Mouse (Mus musculus): ENCODE results near the gene Cacna2d2.

The Cacna2d2 gene

DNA sequence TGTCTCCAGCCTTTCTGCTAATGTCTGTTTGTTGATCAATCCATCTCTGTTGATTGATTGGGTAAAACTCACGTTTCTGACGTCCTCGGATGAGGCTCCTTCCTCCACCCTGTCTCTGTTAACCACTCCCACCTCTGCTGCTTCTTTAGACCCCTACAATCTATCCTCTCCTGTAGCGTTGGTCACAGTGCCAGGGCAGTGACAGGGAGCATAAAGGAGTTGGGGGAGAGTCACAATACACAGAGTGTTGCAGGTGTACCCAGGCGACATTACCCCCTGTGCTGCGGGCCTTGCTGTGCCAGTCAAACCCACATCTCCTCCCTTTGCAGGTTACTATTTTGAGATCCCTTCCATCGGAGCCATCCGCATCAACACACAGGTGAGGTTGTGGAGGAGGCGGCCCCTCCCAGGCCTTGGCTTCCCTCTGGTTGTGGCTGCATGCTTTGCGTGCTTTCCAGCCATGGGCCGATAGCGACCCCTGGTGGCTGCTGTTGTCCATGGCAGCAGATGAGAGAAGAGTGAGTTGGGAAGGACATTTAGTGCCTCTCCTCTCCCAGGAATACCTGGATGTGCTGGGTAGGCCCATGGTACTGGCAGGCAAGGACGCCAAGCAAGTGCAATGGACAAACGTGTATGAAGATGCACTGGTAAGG is 115.0 kb downstream of the Cacna2d2 start:
- in situ Hi-C loops (cut with MboI; ENCODE audit: low pct_unique_long_range_greater_than_20kb in 1 of 2, low sequenced_read_pairs in 2 of 2, unreplicated experiment in 1 of 2), result loop anchor here (5.0 kb wide), 2 partner anchors 142 to 157 kb away; no protein-coding TSS in a partner anchor

DNA sequence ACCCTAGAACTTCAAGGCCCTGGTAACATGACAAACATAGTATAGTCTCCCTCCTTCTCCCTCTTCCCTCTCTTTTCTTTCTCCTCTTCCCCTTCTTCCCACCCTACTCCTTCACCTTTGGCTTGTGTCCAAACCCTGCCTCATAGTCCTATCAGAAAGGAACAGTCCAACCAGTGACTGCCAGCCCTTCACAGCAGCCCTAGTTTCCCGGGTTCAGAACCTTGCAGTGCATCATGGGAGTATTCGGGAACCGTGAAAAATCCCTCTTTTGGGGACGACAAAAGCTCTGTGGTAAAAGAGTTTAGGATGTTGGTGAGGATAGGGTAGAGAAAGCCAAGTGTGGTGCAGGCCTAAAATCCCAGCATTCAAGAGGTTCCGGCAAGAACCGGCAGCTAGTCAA is 120.9 kb downstream of the Cacna2d2 start:
- in situ Hi-C loops (cut with MboI; ENCODE audit: low pct_unique_long_range_greater_than_20kb in 1 of 2, low sequenced_read_pairs in 2 of 2, unreplicated experiment in 1 of 2), result no loop called here

DNA sequence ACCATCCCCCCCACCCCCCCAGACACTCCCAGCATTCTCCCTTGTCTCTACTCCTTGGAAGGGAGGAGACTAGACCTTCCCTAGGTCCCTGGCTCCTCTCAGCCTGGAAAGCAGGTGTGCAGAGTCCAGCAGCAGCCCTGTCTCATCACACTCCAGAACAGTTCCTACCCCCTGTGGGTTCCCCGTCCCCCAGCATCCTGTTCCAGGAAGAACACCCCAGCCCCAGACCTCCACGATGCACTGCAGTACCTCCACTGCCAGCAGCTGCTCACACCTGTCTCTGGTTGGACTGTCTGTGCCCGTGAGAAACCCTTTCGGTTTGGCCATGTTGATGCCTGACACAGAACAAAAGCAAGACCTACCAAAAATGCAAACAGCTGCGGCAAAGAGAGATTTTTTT is 121.8 kb downstream of the Cacna2d2 start:
- in situ Hi-C loops (cut with MboI; ENCODE audit: low pct_unique_long_range_greater_than_20kb in 1 of 2, low sequenced_read_pairs in 2 of 2, unreplicated experiment in 1 of 2), result no loop called here

DNA sequence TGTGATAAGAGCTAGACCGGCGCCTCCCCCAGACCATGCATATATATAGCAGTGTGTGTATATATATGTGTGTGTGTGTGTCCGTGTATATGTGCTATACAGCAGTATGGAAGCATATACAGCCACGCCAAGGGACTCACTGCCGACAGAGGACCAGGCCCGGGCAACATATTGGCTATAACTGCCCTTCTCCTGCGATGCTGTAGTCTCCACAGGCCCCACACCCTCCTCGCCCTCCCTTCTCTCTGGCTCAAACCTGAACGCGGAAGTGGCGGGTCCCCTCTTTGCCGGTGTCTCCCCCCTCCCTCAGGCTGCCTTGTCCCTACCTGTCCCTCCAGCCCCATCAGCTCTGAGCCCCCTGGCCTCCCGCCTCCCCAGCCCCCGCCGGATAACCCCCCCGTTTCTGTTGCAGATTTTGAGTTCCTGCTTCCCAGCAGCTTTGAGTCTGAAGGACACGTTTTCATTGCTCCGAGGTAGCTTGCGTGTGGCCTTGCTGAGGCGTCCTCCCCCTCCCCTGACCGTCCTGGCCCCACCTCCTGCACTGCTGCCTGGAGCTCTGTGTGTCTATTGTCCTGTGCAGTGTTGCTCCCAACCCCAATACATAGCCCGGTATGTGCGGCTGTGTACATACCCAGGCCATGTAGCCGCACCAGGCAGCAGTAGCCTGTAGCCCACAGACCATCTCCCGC is 122.4 kb downstream of the Cacna2d2 start:
- in situ Hi-C loops (cut with MboI; ENCODE audit: low pct_unique_long_range_greater_than_20kb in 1 of 2, low sequenced_read_pairs in 2 of 2, unreplicated experiment in 1 of 2), result no loop called here

DNA sequence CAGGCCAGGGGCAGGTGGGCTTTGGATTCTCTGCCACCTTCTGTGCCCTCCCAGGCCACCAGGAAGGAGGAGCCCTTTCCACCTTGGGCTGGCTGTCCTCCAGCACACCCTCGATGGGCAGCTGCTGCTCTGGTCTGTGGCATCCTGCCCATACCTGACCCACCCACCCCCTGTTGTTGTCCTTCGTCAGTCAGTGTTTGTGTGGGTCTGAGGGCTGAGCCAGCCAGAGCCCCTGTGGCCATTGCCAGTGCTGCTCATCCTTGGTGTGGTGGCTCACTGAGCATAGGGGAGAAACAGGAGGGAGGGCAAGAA is 122.9 kb downstream of the Cacna2d2 start:
- in situ Hi-C loops (cut with MboI; ENCODE audit: low pct_unique_long_range_greater_than_20kb in 1 of 2, low sequenced_read_pairs in 2 of 2, unreplicated experiment in 1 of 2), result no loop called here

DNA sequence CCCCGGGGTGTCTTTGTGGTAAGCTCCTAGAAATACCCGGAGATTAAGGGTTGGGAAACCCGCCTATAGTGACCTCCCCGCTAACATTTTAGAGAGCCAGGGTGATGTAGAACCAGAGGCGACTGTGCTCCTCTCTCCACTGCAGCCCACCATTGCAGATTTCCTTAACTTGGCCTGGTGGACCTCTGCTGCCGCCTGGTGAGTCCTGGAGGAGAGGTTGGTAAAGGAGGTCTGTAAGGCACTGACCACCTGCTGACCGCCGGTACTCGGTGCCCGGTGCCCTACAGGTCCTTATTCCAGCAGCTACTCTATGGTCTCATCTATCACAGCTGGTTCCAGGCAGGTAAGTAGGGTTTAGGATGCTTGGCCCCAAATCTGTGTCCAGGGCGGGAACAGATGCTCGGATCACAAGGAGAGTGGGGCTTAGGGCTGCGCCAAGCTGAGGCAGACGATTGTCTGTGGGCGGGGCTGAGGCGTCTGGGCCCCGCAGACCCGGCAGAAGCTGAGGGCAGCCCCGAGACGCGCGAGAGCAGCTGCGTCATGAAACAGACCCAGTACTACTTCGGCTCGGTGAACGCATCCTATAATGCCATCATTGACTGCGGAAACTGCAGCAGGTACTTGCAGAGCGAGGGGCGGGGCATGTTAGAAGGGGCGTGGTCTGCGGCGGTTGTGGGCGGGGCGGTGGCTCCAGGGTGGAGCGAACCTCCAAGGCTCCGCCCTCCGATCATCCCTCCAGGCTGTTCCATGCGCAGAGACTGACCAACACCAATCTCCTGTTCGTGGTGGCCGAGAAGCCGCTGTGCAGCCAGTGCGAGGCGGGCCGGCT is 127.0 kb downstream of the Cacna2d2 start:
- in situ Hi-C loops (cut with MboI; ENCODE audit: low pct_unique_long_range_greater_than_20kb in 1 of 2, low sequenced_read_pairs in 2 of 2, unreplicated experiment in 1 of 2), result no loop called here

DNA sequence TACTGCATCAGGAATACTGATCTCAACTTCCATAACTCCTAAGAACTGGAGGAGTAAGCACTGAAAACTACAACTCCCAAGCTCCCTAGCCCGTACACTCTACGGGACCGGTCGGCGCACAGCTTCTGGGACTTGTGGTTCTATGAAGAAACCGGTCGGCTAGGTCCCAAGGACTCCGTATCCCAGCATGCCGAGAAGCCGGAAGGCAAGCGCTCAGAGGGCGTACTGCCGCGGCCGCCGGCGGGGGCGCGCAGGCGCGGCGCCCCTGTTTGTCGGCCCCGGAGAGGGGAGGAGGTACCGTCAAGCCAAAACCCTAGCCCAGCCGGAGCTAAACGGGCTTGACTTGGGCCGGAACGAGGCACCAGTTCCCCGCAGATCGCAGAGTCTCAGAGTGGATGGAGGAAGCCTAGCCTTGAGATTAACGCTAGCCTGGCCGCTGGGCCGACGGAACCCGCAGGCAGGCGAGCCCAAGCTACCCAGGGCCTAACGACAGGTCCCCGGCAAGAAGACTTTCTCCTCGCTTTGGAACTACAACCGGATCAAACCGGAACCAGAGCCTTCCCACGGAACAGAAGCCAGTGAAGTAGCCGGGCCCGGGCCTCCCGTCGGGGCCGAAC is 134.5 kb downstream of the Cacna2d2 start, which contains the start of gene Tmem115:
Gene Tmem115 (plus strand): TSS at position 155 of the 617 bp plus-strand sequence.
- in situ Hi-C loops (cut with MboI; ENCODE audit: low pct_unique_long_range_greater_than_20kb in 1 of 2, low sequenced_read_pairs in 2 of 2, unreplicated experiment in 1 of 2), result no loop called here

DNA sequence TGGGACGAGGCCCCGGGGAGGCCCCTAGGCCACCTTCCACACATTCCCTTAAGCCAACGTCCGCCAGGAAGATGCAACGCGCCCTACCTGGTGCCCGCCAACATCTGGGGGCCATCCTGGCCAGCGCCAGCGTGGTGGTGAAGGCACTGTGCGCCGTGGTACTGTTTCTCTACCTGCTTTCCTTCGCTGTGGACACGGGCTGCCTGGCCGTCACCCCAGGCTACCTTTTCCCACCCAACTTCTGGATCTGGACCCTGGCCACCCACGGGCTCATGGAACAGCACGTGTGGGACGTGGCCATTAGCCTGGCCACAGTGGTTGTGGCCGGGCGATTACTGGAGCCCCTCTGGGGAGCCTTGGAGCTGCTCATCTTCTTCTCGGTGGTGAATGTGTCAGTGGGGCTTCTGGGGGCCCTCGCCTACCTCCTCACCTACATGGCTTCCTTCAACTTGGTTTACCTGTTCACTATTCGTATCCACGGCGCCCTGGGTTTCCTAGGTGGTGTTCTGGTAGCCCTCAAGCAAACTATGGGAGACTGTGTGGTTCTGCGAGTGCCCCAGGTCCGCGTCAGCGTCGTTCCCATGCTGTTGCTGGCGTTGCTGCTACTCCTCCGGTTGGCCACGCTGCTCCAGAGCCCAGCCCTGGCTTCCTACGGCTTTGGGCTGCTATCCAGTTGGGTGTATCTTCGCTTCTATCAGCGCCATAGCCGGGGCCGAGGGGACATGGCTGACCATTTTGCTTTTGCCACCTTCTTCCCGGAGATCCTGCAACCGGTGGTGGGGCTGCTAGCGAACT is 135.2 kb downstream of the Cacna2d2 start:
- in situ Hi-C loops (cut with MboI; ENCODE audit: low pct_unique_long_range_greater_than_20kb in 1 of 2, low sequenced_read_pairs in 2 of 2, unreplicated experiment in 1 of 2), result no loop called here

DNA sequence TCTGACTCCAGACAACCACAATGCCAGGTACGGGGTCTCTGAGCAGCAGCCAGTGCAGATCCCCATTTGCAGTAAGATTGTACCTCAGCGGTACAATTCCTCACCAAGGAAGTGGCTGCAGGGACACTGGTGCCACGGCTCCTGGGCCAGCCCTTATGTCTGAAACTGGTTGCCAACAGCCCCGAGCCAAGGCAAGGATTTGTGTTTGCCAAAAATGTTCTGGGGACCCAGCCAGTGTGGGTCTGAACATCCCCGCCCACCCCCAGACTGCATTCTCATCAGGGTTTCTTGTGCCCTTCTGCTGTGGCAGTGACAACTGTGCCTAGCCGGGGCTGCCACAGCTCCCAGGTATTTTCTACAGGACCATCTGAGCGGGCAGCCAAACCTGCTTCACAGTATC is 138.8 kb downstream of the Cacna2d2 start:
- in situ Hi-C loops (cut with MboI; ENCODE audit: low pct_unique_long_range_greater_than_20kb in 1 of 2, low sequenced_read_pairs in 2 of 2, unreplicated experiment in 1 of 2), result no loop called here

DNA sequence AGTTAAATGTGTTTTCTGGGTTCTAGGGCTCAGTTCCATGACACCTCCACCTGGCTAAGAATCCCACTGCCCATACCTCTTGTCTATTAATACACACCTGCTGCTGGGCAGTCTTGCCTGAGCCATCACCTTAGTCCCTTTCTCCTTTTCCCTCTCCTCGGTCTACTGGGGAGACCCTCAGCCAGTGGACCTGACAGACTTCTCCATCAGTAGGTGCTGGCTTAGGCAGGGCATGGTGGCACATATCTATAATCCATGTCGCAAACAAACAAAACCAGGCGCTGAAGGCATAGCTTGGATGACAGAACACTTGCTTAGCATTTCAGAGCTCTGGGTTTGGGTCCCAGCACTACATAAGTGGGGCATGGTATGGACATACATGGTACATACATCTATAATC is 139.3 kb downstream of the Cacna2d2 start:
- in situ Hi-C loops (cut with MboI; ENCODE audit: low pct_unique_long_range_greater_than_20kb in 1 of 2, low sequenced_read_pairs in 2 of 2, unreplicated experiment in 1 of 2), result no loop called here

DNA sequence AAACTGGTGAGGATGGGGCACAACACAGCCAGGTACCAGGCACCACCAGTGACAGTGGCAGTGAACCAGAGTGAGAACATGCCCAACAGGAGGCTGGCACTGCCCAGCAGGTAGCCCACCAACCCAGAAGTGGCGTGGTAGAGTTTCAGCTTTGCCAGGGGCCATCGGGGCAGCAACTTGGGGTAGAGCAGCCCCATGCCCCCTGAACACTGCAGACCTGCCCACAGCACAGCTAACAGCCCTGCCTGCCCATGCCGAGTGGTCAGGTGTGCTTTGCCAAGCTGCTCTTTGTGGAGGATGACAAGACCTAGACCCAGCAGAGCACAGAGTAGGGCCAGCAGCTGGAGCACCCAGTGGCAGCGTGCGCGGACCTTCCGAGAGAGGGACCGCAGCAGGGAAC is 140.5 kb downstream of the Cacna2d2 start:
- in situ Hi-C loops (cut with MboI; ENCODE audit: low pct_unique_long_range_greater_than_20kb in 1 of 2, low sequenced_read_pairs in 2 of 2, unreplicated experiment in 1 of 2), result no loop called here

DNA sequence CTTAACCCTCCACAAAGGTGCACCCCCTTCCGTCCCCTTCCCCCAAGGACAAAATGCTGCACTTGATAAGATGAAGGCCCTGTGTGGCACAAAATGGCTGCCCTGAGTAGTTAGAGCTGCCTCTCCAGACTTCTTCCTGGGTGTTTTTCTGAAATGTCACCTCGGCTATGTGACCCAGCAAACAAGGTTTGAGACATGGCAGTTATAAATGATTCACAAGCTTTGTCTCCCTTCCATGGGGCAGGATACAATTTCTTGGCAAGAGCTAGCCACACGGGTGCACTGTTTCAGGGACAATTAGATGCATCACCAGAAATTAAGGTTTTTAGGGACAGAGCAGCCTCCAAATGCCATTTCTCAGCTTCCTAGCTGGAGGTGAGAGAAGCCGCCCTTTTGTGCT is 141.0 kb downstream of the Cacna2d2 start:
- in situ Hi-C loops (cut with MboI; ENCODE audit: low pct_unique_long_range_greater_than_20kb in 1 of 2, low sequenced_read_pairs in 2 of 2, unreplicated experiment in 1 of 2), result no loop called here

DNA sequence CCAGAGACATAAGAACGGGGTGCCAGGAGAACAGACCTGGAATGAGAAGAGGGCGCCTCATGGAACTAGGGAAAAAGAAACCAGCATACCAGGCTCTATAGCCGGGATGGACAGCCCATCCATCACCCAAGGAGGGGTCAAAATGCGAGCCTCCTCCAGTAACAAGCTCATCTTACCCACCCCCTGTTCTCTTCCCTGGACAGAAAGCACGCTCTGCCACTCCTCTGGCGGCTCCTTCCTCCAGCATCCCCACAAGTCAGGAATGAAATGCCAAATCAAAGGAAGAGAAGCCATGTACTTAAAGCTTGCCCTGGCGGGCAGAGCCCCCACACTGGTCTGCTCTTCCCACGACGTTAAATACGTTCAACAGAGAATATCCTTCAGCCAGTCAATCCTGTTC is 141.6 kb downstream of the Cacna2d2 start:
- in situ Hi-C loops (cut with MboI; ENCODE audit: low pct_unique_long_range_greater_than_20kb in 1 of 2, low sequenced_read_pairs in 2 of 2, unreplicated experiment in 1 of 2), result no loop called here

DNA sequence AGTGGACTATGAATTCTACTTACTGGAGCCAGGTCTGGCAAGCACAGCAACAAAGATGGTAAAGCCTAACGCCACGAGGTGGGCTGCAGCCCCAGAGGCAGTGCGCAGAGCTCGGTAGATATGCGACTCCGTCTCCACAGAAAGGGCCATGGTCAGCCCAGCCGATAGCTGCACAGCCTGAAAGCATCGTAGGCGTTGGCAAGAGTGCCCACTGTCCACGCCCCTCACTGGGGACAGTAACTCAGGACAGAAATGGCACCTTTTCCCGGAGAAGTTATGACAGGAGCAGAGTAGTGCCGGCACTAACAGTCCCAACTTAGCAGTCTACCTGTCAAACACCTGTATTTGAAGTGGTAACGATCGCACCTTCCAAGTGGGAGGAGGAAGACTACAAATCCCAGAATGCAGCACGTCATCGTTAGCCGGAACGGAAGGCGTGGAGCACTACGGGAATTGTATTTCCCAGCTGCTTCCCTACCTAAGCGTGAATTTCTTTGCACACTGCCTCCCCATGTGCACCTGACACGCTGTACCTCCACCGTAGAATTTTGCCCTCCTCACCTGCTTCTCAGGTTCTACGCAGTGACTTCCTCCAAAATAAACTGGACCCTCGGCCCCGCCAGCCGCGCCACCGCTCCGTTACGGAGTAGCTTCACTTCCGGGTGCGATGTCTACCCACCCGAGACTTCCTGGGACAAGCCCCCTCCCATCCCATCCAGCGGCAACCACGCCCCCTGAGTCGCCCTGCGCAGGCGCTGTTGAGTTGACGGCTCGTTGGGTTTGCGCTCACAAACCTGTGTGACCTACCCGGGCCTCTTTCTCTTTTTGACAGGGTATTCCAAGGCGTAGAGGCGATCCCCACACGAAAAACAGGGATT is 142.3 kb downstream of the Cacna2d2 start, which contains the start of the genes Cyb561d2 and Nprl2:
Gene Cyb561d2 (minus strand): TSS at position 720 of the 878 bp plus-strand sequence.
Gene Nprl2 (plus strand): TSS at position 753 of the 878 bp plus-strand sequence.
- in situ Hi-C loops (cut with MboI; ENCODE audit: low pct_unique_long_range_greater_than_20kb in 1 of 2, low sequenced_read_pairs in 2 of 2, unreplicated experiment in 1 of 2), result no loop called here

DNA sequence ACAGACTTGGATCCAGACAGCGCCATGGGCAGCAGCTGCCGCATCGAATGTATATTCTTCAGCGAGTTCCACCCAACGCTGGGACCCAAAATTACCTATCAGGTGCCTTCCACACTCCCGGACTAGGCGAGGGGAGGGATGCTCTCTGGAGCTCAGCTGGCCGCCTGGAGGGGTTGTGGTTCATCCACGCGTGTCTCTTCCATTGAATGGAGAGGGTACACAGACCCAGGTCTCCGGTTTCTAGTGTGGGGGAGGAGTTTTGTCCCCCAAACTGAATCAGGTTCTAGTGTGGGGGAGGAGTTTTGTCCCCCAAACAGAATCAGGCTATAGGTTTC is 142.9 kb downstream of the Cacna2d2 start:
- in situ Hi-C loops (cut with MboI; ENCODE audit: low pct_unique_long_range_greater_than_20kb in 1 of 2, low sequenced_read_pairs in 2 of 2, unreplicated experiment in 1 of 2), result no loop called here

DNA sequence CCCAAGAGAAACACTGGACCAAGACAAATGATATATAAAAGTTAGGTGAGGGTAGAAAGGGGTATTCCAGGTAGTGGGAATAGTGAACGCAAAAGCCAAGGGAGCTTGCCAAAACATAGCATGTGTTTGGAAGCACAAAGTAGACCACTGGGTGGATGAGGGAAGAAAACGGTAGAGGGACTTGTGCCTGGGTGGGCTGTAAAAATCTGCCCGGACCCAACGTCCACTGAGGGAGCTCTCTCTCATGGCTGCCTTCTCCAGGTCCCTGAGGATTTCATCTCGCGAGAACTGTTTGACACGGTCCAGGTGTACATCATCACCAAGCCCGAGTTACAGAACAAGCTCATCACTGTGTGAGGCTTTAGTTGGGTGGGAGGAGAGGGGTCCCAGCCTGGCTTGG is 143.3 kb downstream of the Cacna2d2 start:
- in situ Hi-C loops (cut with MboI; ENCODE audit: low pct_unique_long_range_greater_than_20kb in 1 of 2, low sequenced_read_pairs in 2 of 2, unreplicated experiment in 1 of 2), result no loop called here

DNA sequence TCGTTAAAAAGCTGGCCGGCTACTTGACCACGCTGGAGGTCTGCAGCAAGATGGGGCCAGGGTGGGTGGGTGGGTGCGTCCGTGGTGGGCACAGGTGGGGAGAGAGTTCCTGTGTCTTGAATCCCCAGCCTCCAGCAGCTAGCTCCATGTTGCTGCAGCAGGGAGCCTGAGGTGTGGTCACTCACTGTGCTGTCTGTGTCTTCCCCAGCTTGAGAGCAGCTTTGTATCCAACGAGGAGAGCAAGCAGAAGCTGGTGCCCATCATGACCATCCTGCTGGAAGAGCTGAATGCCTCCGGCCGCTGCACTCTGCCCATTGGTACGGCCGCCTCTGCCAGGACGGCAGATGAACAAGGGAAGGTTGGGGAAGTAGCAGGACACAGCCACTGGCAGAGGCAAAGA is 143.9 kb downstream of the Cacna2d2 start:
- in situ Hi-C loops (cut with MboI; ENCODE audit: low pct_unique_long_range_greater_than_20kb in 1 of 2, low sequenced_read_pairs in 2 of 2, unreplicated experiment in 1 of 2), result no loop called here

Measured in mouse embryonic stem cell (cell line).